Mouse (Mus musculus) stomach, postnatal 0 days (tissue): ENCODE data around the gene Akna. TPM values are rescaled to one million over a fixed set of nuclear protein-coding genes. Genes with fewer than 3 reads are reported as not detected.

ENCODE experiments used
- ATAC-seq: fragments of 200-750 bp; cut with Nextera tagmentation; 2 replicates; pipeline ENCODE4 v1.8.0; 2017; ENCODE audit not compliant: low FRiP score, low TSS enrichment
- DNase-seq: peaks from one replicate; pipeline ENCODE4 v3.0.0-alpha.2; 2016; ENCODE audit warnings: low spot score
- H3K27ac ChIP-seq: fragments of 300-500 bp; sonication (generic); replicated peaks from 2 replicates; pipeline ENCODE4 v1.5.1; 2014; ENCODE audit warnings: mild to moderate bottlenecking, control low read depth
- H3K27me3 ChIP-seq: fragments of 300-500 bp; sonication (generic); 2 replicates; pipeline ENCODE4 v1.6.1; 2014; ENCODE audit warnings: low read length; ENCODE audit not compliant: control insufficient read depth, insufficient read depth
- H3K36me3 ChIP-seq: fragments of 300-500 bp; sonication (generic); 2 replicates; pipeline ENCODE4 v1.6.1; 2014; ENCODE audit warnings: low read length, mixed read lengths; ENCODE audit not compliant: control insufficient read depth, insufficient read depth
- H3K4me1 ChIP-seq: fragments of 300-500 bp; sonication (generic); replicated peaks from 2 replicates; pipeline ENCODE4 v1.6.1; 2014; ENCODE audit warnings: antibody characterized with exemption; ENCODE audit not compliant: control insufficient read depth, insufficient read depth
- H3K4me2 ChIP-seq: fragments of 300-500 bp; sonication (generic); replicated peaks from 2 replicates; pipeline ENCODE4 v1.6.1; 2014; ENCODE audit warnings: low read depth, mild to moderate bottlenecking, control low read depth, moderate library complexity
- H3K4me3 ChIP-seq: fragments of 300-500 bp; sonication (generic); 2 replicates; pipeline ENCODE4 v1.5.1; 2014; ENCODE audit warnings: low read depth, low read length, control low read depth
- H3K9ac ChIP-seq: fragments of 300-500 bp; sonication (generic); 2 replicates; pipeline ENCODE4 v1.6.1; 2014; ENCODE audit warnings: mild to moderate bottlenecking, low read length, control low read depth, mixed read lengths
- H3K9me3 ChIP-seq: fragments of 300-500 bp; sonication (generic); 2 replicates; pipeline ENCODE4 v1.6.1; 2016; ENCODE audit warnings: low read length; ENCODE audit not compliant: control insufficient read depth
- CTCF ChIP-seq: IDR thresholded peaks from 2 replicates; pipeline ENCODE4 v1.5.1; 2016; ENCODE audit warnings: antibody characterized with exemption, low read depth, mild to moderate bottlenecking, moderate library complexity
- EP300 ChIP-seq: optimal IDR thresholded peaks from 2 replicates; pipeline ENCODE3; 2016; ENCODE audit warnings: antibody characterized with exemption
- WGBS: fragments of 180-500 bp; shearing (Covaris S2); extraction: QIAGEN DNeasy Blood & Tissue Kit; methylation state at CpG from one replicate; pipeline ENCODE4 v1.1.7; 2014; 5-methylcytosine and 5-hydroxymethylcytosine counted together
- polyA plus RNA-seq: library from polyadenylated mRNA; unstranded; fragments of >200 nt; fragmentation: Nextera tagmentation; extraction: Ambion mirVana; gene quantifications from 2 replicates; pipeline ENCODE4 v1.2.1, GENCODE M21; 2015

The Akna gene
- polyA plus RNA-seq, 1 experiment from 2014 or later: 2.0 TPM

DNA sequence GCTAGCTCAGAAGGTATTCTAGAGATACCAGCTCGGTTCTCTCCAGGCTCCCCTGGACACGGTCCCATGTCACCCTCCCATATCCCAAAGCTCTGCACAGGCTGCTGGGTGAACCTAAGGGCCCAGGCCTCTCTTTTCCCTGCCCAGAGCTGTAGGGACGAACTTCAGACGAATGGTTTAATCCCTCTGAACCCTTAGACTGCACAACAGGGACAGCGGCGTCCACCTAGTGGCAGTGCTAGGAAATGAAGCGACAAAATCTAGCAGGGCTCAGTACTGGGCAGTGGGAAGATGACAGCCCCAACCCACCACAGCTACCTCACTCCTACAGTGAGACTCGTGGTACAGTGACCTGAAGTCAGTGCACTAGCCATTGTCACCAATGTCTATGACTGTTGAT is 5.5 kb upstream of the Akna start:
- H3K27ac ChIP-seq: peak overlapping the region; percentile 65; the same call in 1 of the 2 replicates
- no peak overlapping the region for H3K4me3 ChIP-seq
- WGBS: 7% methylated on average over 8 of the region's 8 CpGs
- DNase-seq (peak; percentile 55), ATAC-seq (peak; percentile 53)
- peak overlapping the region; percentile 95 for H3K4me2 ChIP-seq
- H3K36me3 ChIP-seq: no peaks in the 10 kb centered on the region
- H3K9ac ChIP-seq: peak overlapping the region; percentile 35; the same call in 1 of the 2 replicates
- TF ChIP-seq CTCF (peak; percentile 84), EP300 (no peak)
- no peaks in the 10 kb centered on the region for H3K27me3 ChIP-seq
- peaks cover 12% of the 10 kb centered on the region for H3K4me1 ChIP-seq
- H3K9me3 ChIP-seq: no peaks in the 10 kb centered on the region

DNA sequence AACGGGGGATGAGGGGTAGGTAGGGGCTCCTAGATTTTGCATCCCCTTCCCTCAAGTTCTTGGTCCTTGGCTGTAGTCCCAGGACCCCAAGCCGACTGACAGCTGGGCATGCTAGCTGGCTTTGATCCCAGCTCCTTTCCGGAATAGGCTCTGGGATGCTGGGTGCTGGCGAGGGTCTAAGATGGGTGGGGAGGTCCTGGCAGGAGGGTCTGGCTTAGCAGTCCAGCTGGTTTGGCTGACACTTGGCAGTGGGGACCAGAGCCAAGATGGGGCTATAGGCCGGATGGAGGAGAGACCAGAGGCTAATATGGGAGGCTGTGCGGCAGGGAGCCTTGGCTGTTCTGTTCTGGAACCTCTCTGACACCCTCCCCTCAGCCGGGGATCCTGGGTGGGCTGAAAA is 5.1 kb upstream of the Akna start:
- 55% methylated on average over 7 of the region's 7 CpGs for WGBS
- TF ChIP-seq EP300 (no peak), CTCF (no peak)
- H3K36me3 ChIP-seq: no peaks in the 10 kb centered on the region
- no peak for DNase-seq
- peak overlapping the region; percentile 35; the same call in 1 of the 2 replicates for H3K9ac ChIP-seq
- H3K4me2 ChIP-seq: peak overlapping the region; percentile 25
- no peak overlapping the region for H3K4me3 ChIP-seq
- ATAC-seq: no peak
- H3K27me3 ChIP-seq: no peaks in the 10 kb centered on the region
- no peaks in the 10 kb centered on the region for H3K9me3 ChIP-seq
- peaks cover 16% of the 10 kb centered on the region for H3K4me1 ChIP-seq
- H3K27ac ChIP-seq: peak overlapping the region; percentile 65; the same call in 1 of the 2 replicates

DNA sequence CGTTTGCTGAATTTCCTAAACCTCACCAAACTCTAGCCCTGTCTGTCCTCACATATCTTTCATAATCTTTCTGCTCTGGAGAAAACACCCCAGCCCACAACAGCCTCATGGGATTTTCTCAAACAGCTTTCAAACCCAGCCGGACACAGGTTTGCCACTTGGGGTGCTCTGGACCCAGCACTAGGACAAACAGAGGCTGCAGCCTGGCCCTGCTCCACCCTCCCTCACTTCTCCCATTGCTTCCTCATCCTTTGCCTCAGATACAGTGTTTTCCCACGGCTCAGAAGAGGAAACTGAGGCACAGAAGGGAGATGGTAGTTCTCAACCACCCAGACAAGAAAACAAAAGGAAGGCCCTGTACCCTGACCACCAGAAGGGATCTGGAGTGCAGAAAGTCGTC is 2.5 kb upstream of the Akna start:
- no peak for DNase-seq
- Histone ChIP-seq H3K4me2 (no peak overlapping the region), H3K27me3 (no peaks in the 10 kb centered on the region), H3K27ac (no peak overlapping the region), H3K4me3 (no peak overlapping the region), H3K4me1 (peaks cover 19% of the 10 kb centered on the region), H3K9ac (no peak overlapping the region), H3K9me3 (no peaks in the 10 kb centered on the region), H3K36me3 (no peaks in the 10 kb centered on the region)
- TF ChIP-seq EP300 (no peak), CTCF (no peak)
- 63% methylated on average over 4 of the region's 4 CpGs for WGBS
- ATAC-seq: no peak

DNA sequence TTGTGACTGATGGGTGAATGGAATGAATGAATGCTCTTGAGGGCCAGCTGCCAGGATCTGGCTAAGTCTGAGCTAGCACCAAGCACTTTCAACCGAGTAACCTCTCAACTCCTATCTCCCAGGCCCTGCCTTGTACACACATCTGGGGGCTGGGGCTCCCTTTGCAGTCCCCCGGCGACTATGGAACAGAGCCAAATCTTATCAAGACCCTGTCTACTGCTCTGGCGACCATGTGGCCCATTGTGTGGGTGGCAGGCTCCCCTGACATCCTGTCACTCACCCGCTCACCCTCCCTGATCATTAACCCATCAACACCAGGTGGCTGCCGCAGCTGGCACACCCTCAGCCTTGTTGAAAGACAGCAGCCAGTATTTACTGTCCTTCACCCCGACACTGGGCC is 1.9 kb upstream of the Akna start:
- WGBS: 29% methylated on average over 7 of the region's 7 CpGs
- no peaks in the 10 kb centered on the region for H3K9me3 ChIP-seq
- no peak overlapping the region for H3K9ac ChIP-seq
- H3K27me3 ChIP-seq: no peaks in the 10 kb centered on the region
- DNase-seq: no peak
- TF ChIP-seq CTCF (no peak), EP300 (no peak)
- H3K4me3 ChIP-seq: no peak overlapping the region
- peaks cover 17% of the 10 kb centered on the region for H3K4me1 ChIP-seq
- no peak for ATAC-seq
- H3K36me3 ChIP-seq: no peaks in the 10 kb centered on the region
- no peak overlapping the region for H3K4me2 ChIP-seq
- no peak overlapping the region for H3K27ac ChIP-seq

DNA sequence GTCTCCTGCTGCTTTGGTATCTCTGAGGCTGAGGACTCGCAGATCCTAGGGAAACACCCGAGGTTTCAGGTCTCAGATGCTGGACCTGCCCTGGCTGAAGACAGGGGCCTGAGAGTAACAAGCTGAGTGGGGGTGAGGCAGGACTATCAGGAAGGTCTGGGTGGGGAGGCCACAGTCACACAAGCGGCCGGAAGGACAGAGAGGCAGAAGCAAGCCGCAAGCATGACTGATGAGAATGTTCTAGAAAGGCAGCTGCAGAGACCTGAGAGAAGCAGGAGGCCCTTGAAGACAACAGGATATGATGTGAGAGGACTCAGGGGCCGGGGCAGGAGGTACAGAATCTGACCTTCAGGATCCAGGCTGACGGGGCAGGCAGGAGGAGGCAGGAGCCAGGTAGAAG is 1.1 kb upstream of the Akna start:
- 0 out of 2 replicates have a peak overlapping the region, but pooled peaks have one; percentile 1 for H3K4me2 ChIP-seq
- no peaks in the 10 kb centered on the region for H3K36me3 ChIP-seq
- H3K27ac ChIP-seq: peak overlapping the region; percentile 90; the same call in 1 of the 2 replicates
- H3K27me3 ChIP-seq: no peaks in the 10 kb centered on the region
- ATAC-seq (no peak), DNase-seq (no peak)
- no peak overlapping the region for H3K4me3 ChIP-seq
- H3K9ac ChIP-seq: no peak overlapping the region
- no peak for TF ChIP-seq CTCF
- TF ChIP-seq EP300: no peak
- peaks cover 15% of the 10 kb centered on the region for H3K4me1 ChIP-seq
- no peaks in the 10 kb centered on the region for H3K9me3 ChIP-seq
- 66% methylated on average over 7 of the region's 7 CpGs for WGBS

DNA sequence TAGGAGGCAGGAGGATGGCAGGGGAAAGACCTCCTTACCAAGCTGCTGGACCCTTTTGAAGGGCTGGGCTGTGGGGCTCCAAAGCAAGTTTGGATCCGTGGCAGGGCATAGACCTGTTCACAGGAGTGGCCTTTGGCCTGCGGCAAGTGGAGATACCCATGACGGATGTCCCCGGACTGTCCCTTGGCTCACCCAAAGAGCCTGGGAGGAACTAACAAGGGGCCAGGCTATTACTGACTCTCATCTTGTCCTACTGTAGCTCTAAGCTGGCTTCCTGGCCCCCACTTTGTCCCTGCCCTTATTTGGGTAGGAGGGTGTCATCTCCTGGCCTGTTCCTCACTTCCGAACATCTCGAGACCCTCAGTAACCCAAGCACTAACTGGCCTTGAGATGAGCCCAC is 596 bp downstream of the Akna start:
- Histone ChIP-seq H3K36me3 (no peaks in the 10 kb centered on the region), H3K9me3 (no peaks in the 10 kb centered on the region), H3K27me3 (no peaks in the 10 kb centered on the region), H3K9ac (peak overlapping the region; percentile 59), H3K27ac (peak overlapping the region; percentile 90), H3K4me2 (peak overlapping the region; percentile 54), H3K4me1 (peaks cover 15% of the 10 kb centered on the region), H3K4me3 (peak overlapping the region; percentile 36)
- DNase-seq (no peak), ATAC-seq (peak; percentile 18)
- WGBS: 26% methylated on average over 6 of the region's 6 CpGs
- TF ChIP-seq EP300: no peak
- TF ChIP-seq CTCF: no peak
